Mouse (Mus musculus) liver, embryonic 15.5 days (tissue): ENCODE data around the gene Dnah12. TPM values are rescaled to one million over a fixed set of nuclear protein-coding genes. Genes with fewer than 3 reads are reported as not detected.

ENCODE experiments used
- ATAC-seq: fragments of 200-750 bp; cut with Nextera tagmentation; 2 replicates; pipeline ENCODE4 v1.8.0; 2017; ENCODE audit warnings: moderate number of reproducible peaks, mild to moderate bottlenecking, moderate library complexity; ENCODE audit not compliant: insufficient read depth
- H3K27ac ChIP-seq: fragments of 300-500 bp; sonication (generic); replicated peaks from 2 replicates; pipeline ENCODE4 v1.5.1; 2015; ENCODE audit warnings: mild to moderate bottlenecking, inconsistent platforms
- H3K27me3 ChIP-seq: fragments of 300-500 bp; sonication (generic); 2 replicates; pipeline ENCODE4 v1.6.1; 2015; ENCODE audit warnings: mild to moderate bottlenecking, inconsistent platforms
- H3K36me3 ChIP-seq: fragments of 300-500 bp; sonication (generic); replicated peaks from 2 replicates; pipeline ENCODE4 v1.6.1; 2015; ENCODE audit warnings: moderate library complexity, mild to moderate bottlenecking, inconsistent platforms
- H3K4me1 ChIP-seq: fragments of 300-500 bp; sonication (generic); replicated peaks from 2 replicates; pipeline ENCODE4 v1.6.1; 2015; ENCODE audit warnings: inconsistent platforms
- H3K4me2 ChIP-seq: fragments of 300-500 bp; sonication (generic); 2 replicates; pipeline ENCODE4 v1.6.1; 2015; ENCODE audit warnings: moderate library complexity, mild to moderate bottlenecking, inconsistent platforms
- H3K4me3 ChIP-seq: fragments of 300-500 bp; sonication (generic); replicated peaks from 2 replicates; pipeline ENCODE4 v1.5.1; 2015; ENCODE audit warnings: mild to moderate bottlenecking, inconsistent platforms
- H3K9ac ChIP-seq: fragments of 300-500 bp; sonication (generic); 2 replicates; pipeline ENCODE4 v1.6.1; 2015; ENCODE audit warnings: moderate library complexity, mild to moderate bottlenecking, inconsistent platforms
- H3K9me3 ChIP-seq: fragments of 300-500 bp; sonication (generic); replicated peaks from 2 replicates; pipeline ENCODE4 v1.6.1; 2016; ENCODE audit warnings: inconsistent platforms
- WGBS: fragments of 180-500 bp; shearing (Covaris S2); methylation state at CpG from one replicate; pipeline ENCODE4 v1.1.7; 2015; ENCODE audit warnings: mixed read lengths; ENCODE audit not compliant: insufficient replicate concordance; 5-methylcytosine and 5-hydroxymethylcytosine counted together
- polyA plus RNA-seq: library from polyadenylated mRNA; unstranded; fragments of >200 nt; fragmentation: Nextera tagmentation; extraction: Ambion mirVana; gene quantifications from 2 replicates; pipeline ENCODE4 v1.2.1, GENCODE M21; 2015

The Dnah12 gene
- polyA plus RNA-seq, 1 experiment from 2014 or later, result 0.02 TPM

DNA sequence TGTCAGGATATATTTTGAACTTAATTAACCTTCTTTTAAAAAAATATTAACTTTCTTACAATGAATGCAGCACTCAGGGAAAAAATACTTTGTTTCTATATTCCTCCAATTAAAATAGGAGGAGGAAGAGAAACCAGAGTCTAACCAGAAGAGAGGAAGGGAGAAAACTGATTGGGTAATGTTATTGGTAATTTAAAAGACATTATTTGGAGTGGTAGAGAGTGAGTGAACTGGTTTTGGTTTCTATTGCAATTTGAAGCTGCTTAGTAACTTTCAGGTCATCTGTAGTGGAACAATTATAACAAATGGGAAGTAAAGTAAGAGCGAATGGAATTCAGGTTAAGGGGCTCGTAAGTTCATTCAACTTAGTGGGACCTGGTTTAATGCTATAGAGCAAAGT is 120.8 kb downstream of the Dnah12 start:
- no peaks in the 10 kb centered on the region for H3K36me3 ChIP-seq
- no peak overlapping the region for H3K4me3 ChIP-seq
- H3K4me2 ChIP-seq, result no peak overlapping the region
- H3K27ac ChIP-seq, result no peak overlapping the region
- 70% methylated on average over 2 of the region's 2 CpGs for WGBS
- no peak overlapping the region for H3K9ac ChIP-seq
- H3K27me3 ChIP-seq, result no peaks in the 10 kb centered on the region
- H3K4me1 ChIP-seq, result no peaks in the 10 kb centered on the region
- no peaks in the 10 kb centered on the region for H3K9me3 ChIP-seq
- ATAC-seq, result no peak

DNA sequence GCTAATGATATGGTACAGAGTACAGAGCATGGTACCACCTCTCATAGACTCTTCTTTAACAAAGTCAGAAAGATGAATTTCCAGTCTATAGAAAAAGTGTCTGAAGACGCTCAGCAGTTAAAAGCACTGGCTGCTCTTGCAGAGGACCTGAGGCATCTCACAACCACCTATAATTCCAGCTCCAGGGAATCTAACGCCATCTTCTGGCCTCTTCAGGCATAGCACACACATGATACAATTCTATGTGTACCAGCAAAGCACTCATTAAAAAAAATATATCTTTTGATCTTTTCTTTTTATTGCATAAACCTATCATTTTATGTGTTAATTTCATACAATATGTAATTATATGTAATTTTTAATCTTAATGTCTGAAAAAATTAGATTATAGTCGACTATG is 121.8 kb downstream of the Dnah12 start:
- Histone ChIP-seq H3K9ac (no peak overlapping the region), H3K4me1 (no peaks in the 10 kb centered on the region), H3K9me3 (no peaks in the 10 kb centered on the region), H3K36me3 (no peaks in the 10 kb centered on the region), H3K4me2 (no peak overlapping the region), H3K4me3 (no peak overlapping the region), H3K27ac (no peak overlapping the region), H3K27me3 (no peaks in the 10 kb centered on the region)
- no peak for ATAC-seq
- 33% methylated on average over 3 of the region's 3 CpGs for WGBS

DNA sequence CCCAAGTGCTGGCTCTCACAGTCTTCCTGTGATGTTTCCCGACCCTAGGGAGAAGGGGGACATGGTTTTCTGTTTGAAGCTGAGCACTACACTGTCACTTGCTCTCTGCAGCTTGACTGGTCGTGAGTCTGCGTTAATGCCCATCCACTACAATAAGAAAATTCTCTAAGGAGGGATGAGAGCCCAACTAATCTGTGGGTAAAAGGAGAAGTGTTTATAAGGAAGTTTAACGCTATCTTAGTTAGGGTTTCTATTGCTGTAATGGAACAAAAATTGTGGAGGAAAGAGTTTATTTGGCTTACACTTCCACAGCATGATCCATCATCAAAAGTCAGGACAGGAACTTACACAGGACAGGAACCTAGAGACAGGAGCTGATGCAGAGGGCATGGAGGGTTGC is 123.7 kb downstream of the Dnah12 start:
- Histone ChIP-seq H3K4me3 (no peak overlapping the region), H3K4me1 (no peaks in the 10 kb centered on the region), H3K9me3 (no peaks in the 10 kb centered on the region), H3K36me3 (no peaks in the 10 kb centered on the region), H3K27me3 (no peaks in the 10 kb centered on the region), H3K27ac (no peak overlapping the region), H3K4me2 (no peak overlapping the region), H3K9ac (no peak overlapping the region)
- 36% methylated on average over 4 of the region's 4 CpGs for WGBS
- no peak for ATAC-seq

DNA sequence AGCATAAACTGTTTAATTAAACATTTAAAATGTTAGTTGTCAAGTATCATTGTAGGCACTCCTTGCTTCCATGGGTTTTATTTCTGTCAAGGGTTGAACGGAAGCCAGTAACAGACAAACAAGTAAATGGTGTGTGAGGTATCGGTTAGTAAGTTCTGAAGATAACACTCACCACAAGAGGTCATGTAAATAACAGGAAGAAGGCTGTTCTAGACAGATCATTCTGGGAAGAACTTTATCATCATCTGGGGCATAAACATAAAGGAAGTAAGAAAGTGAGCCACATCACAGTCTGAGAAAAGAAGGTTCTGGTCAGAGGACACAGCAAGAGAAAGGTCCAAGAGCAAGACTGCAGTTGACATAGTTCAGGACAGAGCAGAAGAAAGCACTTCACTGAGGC is 132.9 kb downstream of the Dnah12 start:
- no peaks in the 10 kb centered on the region for H3K9me3 ChIP-seq
- no peak overlapping the region for H3K9ac ChIP-seq
- H3K27ac ChIP-seq, result no peak overlapping the region
- H3K4me2 ChIP-seq, result no peak overlapping the region
- H3K27me3 ChIP-seq, result no peaks in the 10 kb centered on the region
- H3K4me3 ChIP-seq, result no peak overlapping the region
- WGBS, result 11% methylated on average over 2 of the region's 2 CpGs
- H3K4me1 ChIP-seq, result no peaks in the 10 kb centered on the region
- no peak for ATAC-seq
- no peaks in the 10 kb centered on the region for H3K36me3 ChIP-seq

DNA sequence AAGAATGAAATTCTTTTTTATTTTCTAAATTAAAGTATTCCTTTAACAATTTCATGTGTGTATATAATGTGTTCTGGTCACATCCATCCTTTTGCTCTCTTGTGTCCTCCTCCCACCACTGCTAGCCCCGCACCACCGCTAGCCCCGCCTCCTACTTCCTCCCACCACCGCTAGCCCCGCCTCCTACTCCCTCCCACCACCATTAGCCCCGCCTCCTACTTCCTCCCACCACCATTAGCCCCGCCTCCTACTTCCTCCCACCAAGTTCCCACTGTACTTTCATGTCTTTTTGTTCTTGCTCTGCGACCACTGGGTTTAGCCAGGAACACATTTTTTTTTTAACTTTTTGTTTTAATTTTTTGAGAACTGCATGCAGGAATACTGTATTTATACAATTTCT is 160.0 kb downstream of the Dnah12 start:
- 54% methylated on average over 8 of the region's 8 CpGs for WGBS
- Histone ChIP-seq H3K9ac (no peak overlapping the region), H3K4me1 (no peaks in the 10 kb centered on the region; the same call in 1 of the 2 replicates), H3K4me3 (no peak overlapping the region), H3K9me3 (no peaks in the 10 kb centered on the region), H3K27ac (no peak overlapping the region), H3K4me2 (no peak overlapping the region), H3K27me3 (no peaks in the 10 kb centered on the region), H3K36me3 (no peaks in the 10 kb centered on the region)
- ATAC-seq, result no peak

DNA sequence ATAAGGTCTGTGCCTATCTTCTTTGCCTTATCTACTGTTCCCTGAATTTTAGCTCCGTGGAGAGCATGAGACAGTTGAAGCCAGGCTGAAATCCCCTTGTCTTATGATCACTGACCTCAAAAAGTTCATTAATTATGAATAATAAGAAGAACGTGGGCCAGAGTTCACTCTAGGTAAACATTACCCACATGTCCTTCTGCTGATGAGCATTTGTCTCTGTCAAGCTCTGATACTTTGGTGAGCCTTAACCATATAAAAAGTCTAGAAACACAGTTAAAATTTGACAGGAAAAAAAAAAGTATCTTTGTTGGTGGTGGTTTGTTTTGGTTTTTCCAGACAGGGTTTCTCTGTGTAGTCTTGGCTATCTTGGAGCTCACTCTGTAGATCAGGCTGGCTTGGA is 161.0 kb downstream of the Dnah12 start:
- Histone ChIP-seq H3K36me3 (no peaks in the 10 kb centered on the region), H3K4me1 (no peaks in the 10 kb centered on the region; the same call in 1 of the 2 replicates), H3K27me3 (no peaks in the 10 kb centered on the region), H3K27ac (no peak overlapping the region), H3K4me2 (no peak overlapping the region), H3K9me3 (no peaks in the 10 kb centered on the region), H3K9ac (no peak overlapping the region), H3K4me3 (no peak overlapping the region)
- no peak for ATAC-seq
- 56% methylated on average over 2 of the region's 2 CpGs for WGBS

DNA sequence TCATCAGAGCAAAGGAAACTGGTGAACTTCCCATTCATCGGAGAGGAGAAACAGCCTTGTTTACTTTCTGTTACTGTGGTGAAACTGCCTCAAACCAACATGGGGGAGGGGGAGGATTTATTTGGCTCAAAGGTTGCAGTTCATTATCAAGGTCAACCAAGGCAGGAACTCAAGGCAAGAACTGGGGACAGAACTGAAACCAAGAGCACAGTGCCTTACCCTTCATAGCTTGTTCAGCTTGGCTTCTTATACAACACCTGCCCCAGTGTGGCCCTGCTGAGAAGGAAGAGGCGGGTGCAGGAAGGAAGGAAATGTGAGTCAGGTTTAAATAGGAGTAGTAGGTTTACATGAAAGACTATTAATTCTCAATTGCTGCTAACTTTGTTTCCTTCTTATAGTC is 165.3 kb downstream of the Dnah12 start:
- ATAC-seq, result no peak
- no peak overlapping the region for H3K9ac ChIP-seq
- no peaks in the 10 kb centered on the region; the same call in 1 of the 2 replicates for H3K4me1 ChIP-seq
- H3K27me3 ChIP-seq, result no peaks in the 10 kb centered on the region
- H3K36me3 ChIP-seq, result no peaks in the 10 kb centered on the region
- 20% methylated on average over 2 of the region's 2 CpGs for WGBS
- no peak overlapping the region for H3K27ac ChIP-seq
- H3K4me2 ChIP-seq, result peak overlapping the region; percentile 4; the same call in 1 of the 2 replicates
- no peaks in the 10 kb centered on the region for H3K9me3 ChIP-seq
- no peak overlapping the region for H3K4me3 ChIP-seq

DNA sequence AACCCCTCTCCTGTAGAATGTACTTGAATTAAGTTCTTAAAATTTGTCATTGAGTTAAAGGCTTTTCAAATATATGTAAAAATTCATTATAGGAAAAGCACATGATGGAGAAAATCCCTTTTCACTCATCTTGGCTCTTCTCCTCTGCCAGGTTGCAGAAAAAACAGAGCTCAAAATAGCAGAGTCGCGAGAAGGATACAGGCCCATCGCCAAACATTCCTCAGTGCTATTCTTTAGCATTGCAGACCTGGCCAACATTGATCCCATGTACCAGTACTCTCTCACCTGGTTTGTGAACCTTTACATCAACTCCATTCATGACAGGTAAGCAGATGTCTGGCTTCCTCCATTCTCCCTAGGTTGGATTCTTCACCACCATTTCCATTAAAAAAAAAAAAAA is 165.9 kb downstream of the Dnah12 start:
- 77% methylated on average over 3 of the region's 3 CpGs for WGBS
- H3K27me3 ChIP-seq, result no peaks in the 10 kb centered on the region

DNA sequence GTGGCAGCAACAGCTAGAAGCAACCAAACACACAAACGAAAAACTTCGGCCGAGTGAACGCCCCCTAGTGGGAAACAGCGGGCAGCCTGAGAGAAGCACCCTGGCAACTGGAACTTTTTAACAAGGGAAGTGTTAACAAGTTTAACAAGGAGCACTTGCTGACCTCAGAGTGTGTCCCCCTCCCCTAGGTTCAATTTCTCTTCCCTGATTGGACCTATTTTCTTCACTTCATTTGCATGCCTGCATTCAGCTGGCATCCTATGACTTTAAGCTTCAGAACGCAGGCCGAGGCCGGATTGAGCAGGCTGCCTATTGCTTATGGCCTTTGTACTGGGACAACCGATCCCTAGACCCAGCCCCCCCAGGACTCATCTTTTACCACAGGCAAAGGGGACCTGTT is 174.3 kb downstream of the Dnah12 start:
- no peak overlapping the region for H3K27ac ChIP-seq
- no peaks in the 10 kb centered on the region for H3K4me1 ChIP-seq
- no peaks in the 10 kb centered on the region for H3K27me3 ChIP-seq
- 67% methylated on average over 9 of the region's 9 CpGs for WGBS
- H3K9me3 ChIP-seq, result no peaks in the 10 kb centered on the region
- no peaks in the 10 kb centered on the region for H3K36me3 ChIP-seq
- no peak overlapping the region for H3K9ac ChIP-seq
- ATAC-seq, result no peak
- H3K4me3 ChIP-seq, result no peak overlapping the region
- H3K4me2 ChIP-seq, result no peak overlapping the region

More for the DNA sequence above, 165.9 kb downstream of the Dnah12 start:
- Histone ChIP-seq H3K27ac (no peak overlapping the region), H3K36me3 (no peaks in the 10 kb centered on the region), H3K4me1 (no peaks in the 10 kb centered on the region; the same call in 1 of the 2 replicates), H3K9ac (no peak overlapping the region), H3K9me3 (no peaks in the 10 kb centered on the region), H3K4me2 (no peak overlapping the region), H3K4me3 (no peak overlapping the region)
- ATAC-seq, result no peak

DNA sequence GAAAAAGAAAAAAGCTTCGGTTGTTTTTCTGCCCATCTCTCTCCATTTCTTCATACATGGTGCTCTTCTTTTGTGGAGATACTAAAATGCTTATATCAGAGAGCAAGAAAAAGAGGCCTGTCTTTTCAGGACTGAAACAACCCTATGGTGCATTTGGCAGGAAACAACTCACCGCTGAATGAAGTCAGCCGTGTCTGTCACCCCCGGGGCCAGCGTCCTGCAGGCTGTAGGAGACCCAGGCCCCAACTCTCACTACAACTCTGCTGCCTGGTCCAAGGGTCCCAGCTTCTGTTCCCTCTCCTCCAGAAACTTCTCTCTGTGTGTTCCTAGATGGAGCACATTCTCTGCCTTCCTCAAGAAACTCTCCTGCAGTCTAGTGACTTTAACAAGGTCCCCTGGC is 175.2 kb downstream of the Dnah12 start:
- 75% methylated on average over 5 of the region's 5 CpGs for WGBS
- no peak overlapping the region for H3K9ac ChIP-seq
- H3K4me1 ChIP-seq, result no peaks in the 10 kb centered on the region
- H3K27me3 ChIP-seq, result no peaks in the 10 kb centered on the region
- H3K4me2 ChIP-seq, result no peak overlapping the region
- H3K36me3 ChIP-seq, result no peaks in the 10 kb centered on the region
- no peak overlapping the region for H3K4me3 ChIP-seq
- H3K27ac ChIP-seq, result no peak overlapping the region
- H3K9me3 ChIP-seq, result no peaks in the 10 kb centered on the region
- no peak for ATAC-seq

DNA sequence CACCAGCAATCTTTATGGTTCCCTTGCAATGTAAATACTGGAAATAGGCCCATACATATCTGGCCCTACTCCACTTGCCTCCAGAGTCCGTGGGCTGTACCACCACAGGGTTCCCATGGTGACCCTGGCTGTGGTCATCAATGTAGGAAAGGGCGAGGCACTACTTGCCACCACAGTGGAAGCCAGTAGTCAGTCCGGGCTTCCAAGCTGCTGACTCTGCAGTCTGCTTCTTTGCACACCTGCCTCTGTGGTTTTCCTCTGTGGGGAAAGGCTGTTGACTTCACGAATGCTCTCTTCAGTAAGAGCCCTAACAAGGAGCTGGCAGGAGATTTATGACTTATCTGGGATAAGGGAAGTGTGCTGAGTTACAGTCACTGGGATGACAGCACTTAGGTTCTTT is 185.7 kb downstream of the Dnah12 start:
- no peak overlapping the region for H3K27ac ChIP-seq
- no peak overlapping the region for H3K9ac ChIP-seq
- no peak overlapping the region for H3K4me2 ChIP-seq
- 9% methylated on average over 4 of the region's 4 CpGs for WGBS
- no peaks in the 10 kb centered on the region for H3K27me3 ChIP-seq
- H3K9me3 ChIP-seq, result no peaks in the 10 kb centered on the region
- no peak overlapping the region for H3K4me3 ChIP-seq
- no peaks in the 10 kb centered on the region for H3K4me1 ChIP-seq
- no peak for ATAC-seq
- no peaks in the 10 kb centered on the region for H3K36me3 ChIP-seq

DNA sequence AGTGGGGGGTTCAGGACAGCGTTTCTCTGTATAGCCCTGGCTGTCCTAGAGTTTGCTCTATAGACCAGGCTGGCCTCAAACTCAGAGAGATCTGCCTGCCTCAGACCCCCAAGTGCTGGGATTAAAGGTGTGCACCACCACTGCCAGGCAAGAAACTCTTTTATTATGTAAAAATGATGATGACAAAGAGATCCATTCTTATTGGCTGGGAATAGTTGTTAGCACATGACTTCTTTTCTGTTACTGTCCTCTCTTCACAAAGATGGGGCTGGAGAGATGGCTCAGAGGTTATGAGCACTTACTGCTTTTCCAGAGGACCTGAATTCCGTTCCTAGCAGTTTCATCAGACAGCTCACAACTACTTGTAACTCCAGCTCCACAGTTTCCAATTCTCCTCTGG is 186.9 kb downstream of the Dnah12 start:
- no peaks in the 10 kb centered on the region for H3K27me3 ChIP-seq
- H3K4me2 ChIP-seq, result no peak overlapping the region
- H3K4me1 ChIP-seq, result no peaks in the 10 kb centered on the region
- ATAC-seq, result no peak
- H3K27ac ChIP-seq, result no peak overlapping the region
- no peak overlapping the region for H3K9ac ChIP-seq
- H3K4me3 ChIP-seq, result no peak overlapping the region
- 66% methylated on average over 2 of the region's 2 CpGs for WGBS
- no peaks in the 10 kb centered on the region for H3K9me3 ChIP-seq
- H3K36me3 ChIP-seq, result no peaks in the 10 kb centered on the region
